Mouse (Mus musculus) neural tube, embryonic 14.5 days (tissue): ENCODE measurements around the gene Dcun1d1. TPM values are rescaled to one million over a fixed set of nuclear protein-coding genes. Genes with fewer than 3 reads are reported as not detected.

ENCODE experiments used
- ATAC-seq: fragments of 200-750 bp; cut with Nextera tagmentation; 2 replicates; pipeline ENCODE4 v1.8.0; 2017; ENCODE audit warnings: low read depth, mild to moderate bottlenecking, moderate TSS enrichment, moderate library complexity
- H3K27ac ChIP-seq: fragments of 300-500 bp; sonication (generic); 2 replicates; pipeline ENCODE4 v1.5.1; 2014; ENCODE audit warnings: low read depth, mild to moderate bottlenecking, control low read depth, low read length, moderate library complexity, mixed read lengths
- H3K27me3 ChIP-seq: fragments of 300-500 bp; sonication (generic); 2 replicates; pipeline ENCODE4 v1.6.1; 2014; ENCODE audit warnings: low read length; ENCODE audit not compliant: control insufficient read depth, insufficient read depth
- H3K36me3 ChIP-seq: fragments of 300-500 bp; sonication (generic); 2 replicates; pipeline ENCODE4 v1.6.1; 2014; ENCODE audit warnings: low read length, mixed read lengths; ENCODE audit not compliant: control insufficient read depth, insufficient read depth
- H3K4me1 ChIP-seq: fragments of 300-500 bp; sonication (generic); 2 replicates; pipeline ENCODE4 v1.6.1; 2014; ENCODE audit warnings: low read length; ENCODE audit not compliant: control insufficient read depth, insufficient read depth
- H3K4me2 ChIP-seq: fragments of 300-500 bp; sonication (generic); 2 replicates; pipeline ENCODE4 v1.6.1; 2014; ENCODE audit warnings: mild to moderate bottlenecking, low read depth, low read length, control low read depth
- H3K4me3 ChIP-seq: fragments of 300-500 bp; sonication (generic); 2 replicates; pipeline ENCODE4 v1.5.1; 2014; ENCODE audit warnings: low read depth, low read length, control low read depth, mixed read lengths
- H3K9ac ChIP-seq: fragments of 300-500 bp; sonication (generic); replicated peaks from 2 replicates; pipeline ENCODE4 v1.6.1; 2014; ENCODE audit warnings: low read depth, mild to moderate bottlenecking, control low read depth, low read length, mixed read lengths
- H3K9me3 ChIP-seq: fragments of 300-500 bp; sonication (generic); 2 replicates; pipeline ENCODE4 v1.6.1; 2016; ENCODE audit warnings: low read length; ENCODE audit not compliant: control insufficient read depth
- WGBS: fragments of 180-500 bp; shearing (Covaris S2); extraction: QIAGEN DNeasy Blood & Tissue Kit; methylation state at CpG from one replicate; pipeline ENCODE4 v1.1.7; 2014; 5-methylcytosine and 5-hydroxymethylcytosine counted together
- polyA plus RNA-seq: library from polyadenylated mRNA; unstranded; fragments of >200 nt; fragmentation: Nextera tagmentation; extraction: Ambion mirVana; gene quantifications from 2 replicates; pipeline ENCODE4 v1.2.1, GENCODE M21; 2014

The Dcun1d1 gene
- polyA plus RNA-seq, 1 experiment from 2014 or later: 106 TPM

GRCm38 (mm10) chr3:35963921-35964320 is 26.7 kb upstream of the Dcun1d1 start:
- Histone ChIP-seq H3K9me3 (no peaks in the 10 kb centered on the region), H3K27ac (no peak overlapping the region), H3K4me2 (no peak overlapping the region), H3K27me3 (no peaks in the 10 kb centered on the region), H3K4me3 (no peak overlapping the region), H3K36me3 (peaks cover 35% of the 10 kb centered on the region), H3K4me1 (no peaks in the 10 kb centered on the region), H3K9ac (no peak overlapping the region)
- ATAC-seq: no peak
- WGBS: 98% methylated on average over 5 of the region's 5 CpGs

DNA sequence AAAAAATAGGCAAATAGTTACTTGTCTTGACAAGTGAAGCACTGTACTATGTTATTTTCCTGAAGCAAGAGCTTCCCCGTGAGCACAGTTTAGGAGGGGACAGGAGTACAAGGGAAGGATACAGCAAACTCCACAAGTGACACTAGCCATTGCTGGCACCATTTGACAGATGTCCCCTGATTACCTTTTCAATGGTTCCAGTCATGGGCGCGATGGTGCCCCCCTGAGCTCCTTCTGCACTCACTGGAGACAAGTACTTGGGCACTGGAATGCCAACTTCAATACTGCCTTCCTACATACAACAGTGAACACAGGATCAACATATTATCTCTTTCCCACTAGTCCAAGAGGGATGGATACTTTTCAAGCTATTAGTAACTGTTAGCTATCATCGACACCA is 26.2 kb upstream of the Dcun1d1 start:
- H3K9me3 ChIP-seq: no peaks in the 10 kb centered on the region
- peaks cover 33% of the 10 kb centered on the region for H3K36me3 ChIP-seq
- no peak overlapping the region for H3K4me3 ChIP-seq
- H3K9ac ChIP-seq: no peak overlapping the region
- no peaks in the 10 kb centered on the region for H3K4me1 ChIP-seq
- no peaks in the 10 kb centered on the region for H3K27me3 ChIP-seq
- no peak overlapping the region for H3K4me2 ChIP-seq
- ATAC-seq: no peak
- 93% methylated on average over 4 of the region's 4 CpGs for WGBS
- no peak overlapping the region for H3K27ac ChIP-seq

- Histone ChIP-seq H3K27me3 (no peaks in the 10 kb centered on the region), H3K4me3 (no peak overlapping the region), H3K4me1 (no peaks in the 10 kb centered on the region), H3K27ac (no peak overlapping the region), H3K4me2 (no peak overlapping the region), H3K9me3 (no peaks in the 10 kb centered on the region), H3K36me3 (peaks cover 31% of the 10 kb centered on the region), H3K9ac (no peak overlapping the region)
- ATAC-seq: no peak
- 92% methylated on average over 5 of the region's 5 CpGs for WGBS
Measured at GRCm38 (mm10) chr3:35962967-35963366, 25.7 kb upstream of the Dcun1d1 start.

DNA sequence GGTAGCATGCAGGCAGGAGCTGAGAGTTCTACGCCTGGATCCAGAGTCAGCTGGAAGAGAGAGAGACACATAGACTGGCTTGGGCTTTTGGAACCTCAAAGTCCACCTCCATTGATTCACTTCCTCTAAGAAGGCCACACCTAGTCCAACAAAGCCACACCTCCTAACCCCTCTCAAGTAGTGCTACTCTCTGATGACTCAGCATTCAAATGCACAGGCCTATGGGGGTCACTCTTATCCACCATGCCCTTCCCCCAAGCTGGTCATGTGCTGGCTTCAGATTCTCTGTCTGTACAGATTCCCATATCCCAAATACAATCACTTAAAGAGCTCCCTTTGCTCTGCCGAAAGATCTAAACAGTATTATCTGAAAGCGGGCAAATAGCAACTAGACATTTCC is 20.0 kb upstream of the Dcun1d1 start:
- H3K4me3 ChIP-seq: no peak overlapping the region
- H3K4me1 ChIP-seq: no peaks in the 10 kb centered on the region
- no peak overlapping the region for H3K27ac ChIP-seq
- 94% methylated on average over 3 of the region's 3 CpGs for WGBS
- no peaks in the 10 kb centered on the region for H3K9me3 ChIP-seq
- no peak overlapping the region for H3K4me2 ChIP-seq
- H3K27me3 ChIP-seq: no peaks in the 10 kb centered on the region
- H3K36me3 ChIP-seq: peaks cover 14% of the 10 kb centered on the region; the same call in 1 of the 2 replicates
- no peak for ATAC-seq
- no peak overlapping the region for H3K9ac ChIP-seq

DNA sequence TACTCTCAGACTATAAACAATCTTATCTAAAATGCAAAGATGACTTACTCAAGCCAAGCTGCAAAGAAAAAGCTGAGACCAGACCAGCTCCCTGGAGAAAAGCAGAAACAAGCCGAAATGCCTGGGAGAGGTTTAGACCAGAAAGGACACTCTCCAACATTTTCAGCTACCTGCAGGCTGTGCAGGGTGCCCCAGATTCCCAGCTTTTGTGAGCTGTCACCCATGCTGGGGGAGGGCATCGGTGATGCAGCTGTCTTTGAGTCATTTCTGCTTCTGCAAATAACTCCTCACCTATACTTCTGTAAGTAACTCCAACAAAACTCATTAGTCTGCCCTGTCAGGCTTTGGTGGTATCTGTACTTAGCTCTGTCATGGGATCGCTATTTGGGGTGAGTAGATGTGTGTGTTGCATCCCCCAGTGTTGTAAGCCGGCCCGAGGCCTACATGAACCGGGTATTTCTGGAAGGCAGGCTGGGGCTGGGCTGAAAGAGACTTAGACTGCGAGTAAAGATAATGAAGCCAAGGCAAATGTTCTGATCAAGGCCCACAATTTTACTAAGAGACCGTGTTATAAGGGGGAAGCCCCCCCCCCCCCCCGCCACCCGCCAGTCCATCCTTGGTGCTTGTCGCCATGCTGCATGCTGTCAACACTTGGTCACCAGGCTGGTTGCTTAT is 17.8 kb upstream of the Dcun1d1 start:
- Histone ChIP-seq H3K9ac (no peak overlapping the region), H3K9me3 (no peaks in the 10 kb centered on the region), H3K4me1 (no peaks in the 10 kb centered on the region), H3K27me3 (no peaks in the 10 kb centered on the region), H3K4me2 (no peak overlapping the region), H3K4me3 (no peak overlapping the region), H3K36me3 (peaks cover 3% of the 10 kb centered on the region; the same call in 1 of the 2 replicates), H3K27ac (no peak overlapping the region)
- 91% methylated on average over 9 of the region's 11 CpGs for WGBS
- ATAC-seq: no peak

GRCm38 (mm10) chr3:35953816-35954215 is 16.6 kb upstream of the Dcun1d1 start:
- Histone ChIP-seq H3K36me3 (no peaks in the 10 kb centered on the region), H3K27ac (no peak overlapping the region), H3K9me3 (no peaks in the 10 kb centered on the region), H3K9ac (no peak overlapping the region), H3K27me3 (no peaks in the 10 kb centered on the region), H3K4me2 (no peak overlapping the region), H3K4me3 (no peak overlapping the region), H3K4me1 (no peaks in the 10 kb centered on the region)
- 93% methylated on average over 6 of the region's 6 CpGs for WGBS
- ATAC-seq: no peak

- Histone ChIP-seq H3K9ac (no peak overlapping the region), H3K4me2 (no peak overlapping the region), H3K4me3 (no peak overlapping the region), H3K27me3 (no peaks in the 10 kb centered on the region), H3K9me3 (no peaks in the 10 kb centered on the region), H3K4me1 (no peaks in the 10 kb centered on the region), H3K36me3 (no peaks in the 10 kb centered on the region), H3K27ac (no peak overlapping the region)
- WGBS: 47% methylated on average over 1 of the region's 1 CpGs
- ATAC-seq: no peak
Measured at GRCm38 (mm10) chr3:35953184-35953583, 15.9 kb upstream of the Dcun1d1 start.

GRCm38 (mm10) chr3:35948197-35948596 is 11.0 kb upstream of the Dcun1d1 start:
- H3K27me3 ChIP-seq: no peaks in the 10 kb centered on the region
- H3K9me3 ChIP-seq: no peaks in the 10 kb centered on the region
- no peak overlapping the region for H3K27ac ChIP-seq
- H3K4me1 ChIP-seq: no peaks in the 10 kb centered on the region
- H3K4me2 ChIP-seq: no peak overlapping the region
- WGBS: 81% methylated on average over 7 of the region's 7 CpGs
- H3K36me3 ChIP-seq: no peaks in the 10 kb centered on the region
- H3K4me3 ChIP-seq: no peak overlapping the region
- no peak overlapping the region for H3K9ac ChIP-seq
- ATAC-seq: no peak

- H3K27me3 ChIP-seq: no peaks in the 10 kb centered on the region
- no peaks in the 10 kb centered on the region for H3K36me3 ChIP-seq
- no peak overlapping the region for H3K9ac ChIP-seq
- no peak overlapping the region for H3K4me2 ChIP-seq
- H3K9me3 ChIP-seq: no peaks in the 10 kb centered on the region
- no peaks in the 10 kb centered on the region for H3K4me1 ChIP-seq
- 93% methylated on average over 4 of the region's 4 CpGs for WGBS
- no peak overlapping the region for H3K4me3 ChIP-seq
- no peak overlapping the region for H3K27ac ChIP-seq
- no peak for ATAC-seq
Measured at GRCm38 (mm10) chr3:35940520-35941135, 3.4 kb upstream of the Dcun1d1 start.
